Mouse (Mus musculus): ENCODE results near the gene Csnk1g1.

GRCm38 (mm10) chr9:65902879-65903278, 5.8 kb upstream of the Csnk1g1 start:
- TF ChIP-seq CTCF (IDR thresholded peaks at IDR 0.05) (no peak), EP300 (IDR thresholded peaks at IDR 0.05) (no peak)

Measured in lung, postnatal 0 days (tissue).